Mouse (Mus musculus) CH12.LX (cell line): ENCODE data around the gene Ppp1r13l. TPM values are rescaled to one million over a fixed set of nuclear protein-coding genes. Genes with fewer than 3 reads are reported as not detected.

ENCODE experiments used
- DNase-seq: peaks from one replicate; pipeline ENCODE4 v3.0.0-alpha.2; 2013; ENCODE audit errors: extremely low read depth
- H3K27ac ChIP-seq: 2 replicates; pipeline ENCODE4 v1.5.1; 2012; ENCODE audit warnings: low read depth, mild to moderate bottlenecking, control low read depth, moderate library complexity; ENCODE audit not compliant: insufficient read depth
- H3K27me3 ChIP-seq: replicated peaks from 2 replicates; pipeline ENCODE3; 2012; ENCODE audit warnings: inconsistent platforms
- H3K36me3 ChIP-seq, 2 experiments: replicated peaks in 1 of 2; 2 replicates each; pipeline versions ENCODE3 to v1.6.1; 2012; ENCODE audit warnings: inconsistent platforms in 1 of 2, low read length in 1 of 2, mild to moderate bottlenecking in 1 of 2, mixed read lengths in 1 of 2, moderate library complexity in 1 of 2; ENCODE audit not compliant: control insufficient read depth in 1 of 2, insufficient read depth in 1 of 2
- H3K4me1 ChIP-seq, 2 experiments: 2 replicates each; pipeline ENCODE4 v1.6.1; 2012; ENCODE audit warnings: inconsistent platforms in 1 of 2, moderate library complexity in 1 of 2; ENCODE audit not compliant: insufficient read depth in 2 of 2, control insufficient read depth in 1 of 2
- H3K4me2 ChIP-seq: 2 replicates; pipeline ENCODE4 v1.6.1; 2012; ENCODE audit warnings: low read depth, mild to moderate bottlenecking, control low read depth; ENCODE audit not compliant: poor library complexity, insufficient read depth, severe bottlenecking
- H3K4me3 ChIP-seq, 3 experiments: fragments of 150-350 bp in 1 of 3; sonication (generic) in 1 of 3; replicated peaks in 1 of 3; 2 replicates each; pipeline versions ENCODE3 to v1.5.1; 2011 to 2012; ENCODE audit warnings: low read depth in 2 of 3, low read length in 2 of 3, mild to moderate bottlenecking in 2 of 3, moderate library complexity in 2 of 3, control low read depth in 1 of 3, improper control_type of control experiment in 1 of 3, inconsistent platforms in 1 of 3, mixed read lengths in 1 of 3; ENCODE audit not compliant: poor library complexity in 1 of 3
- H3K79me2 ChIP-seq: replicated peaks from 2 replicates; pipeline ENCODE4 v1.6.1; 2012; ENCODE audit warnings: mild to moderate bottlenecking, moderate library complexity; ENCODE audit not compliant: control insufficient read depth, poor library complexity, insufficient read depth, severe bottlenecking; ENCODE audit errors: extremely low read depth
- H3K9ac ChIP-seq: 2 replicates; pipeline ENCODE4 v1.6.1; 2012; ENCODE audit warnings: low read depth, mild to moderate bottlenecking, control low read depth, moderate library complexity; ENCODE audit not compliant: insufficient read depth
- H3K9me3 ChIP-seq: replicated peaks from 2 replicates; pipeline ENCODE3; 2012; ENCODE audit warnings: low read length, inconsistent platforms, mixed read lengths
- BHLHE40 ChIP-seq: IDR thresholded peaks from 2 replicates; pipeline ENCODE4 v1.6.1; 2011; ENCODE audit warnings: mild to moderate bottlenecking, low read depth, low read length, improper control_type of control experiment
- CTCF ChIP-seq, 2 experiments: IDR thresholded peaks in 1 of 2; conservative IDR thresholded peaks in 1 of 2; 2 replicates each; pipeline ENCODE4 v1.5.1; 2011 to 2012; ENCODE audit warnings: low read depth in 2 of 2, low read length in 2 of 2, improper control_type of control experiment in 1 of 2, inconsistent platforms in 1 of 2, mild to moderate bottlenecking in 1 of 2, moderate library complexity in 1 of 2
- E2F4 ChIP-seq: IDR thresholded peaks from 2 replicates; pipeline ENCODE4 v1.6.1; 2011; ENCODE audit warnings: low read depth, low read length, improper control_type of control experiment; ENCODE audit not compliant: insufficient replicate concordance
- HCFC1 ChIP-seq: IDR thresholded peaks from 2 replicates; pipeline ENCODE4 v1.6.1; 2012; ENCODE audit warnings: low read depth, mild to moderate bottlenecking, inconsistent platforms, low read length, improper control_type of control experiment
- MAZ ChIP-seq: IDR thresholded peaks from 2 replicates; pipeline ENCODE4 v1.6.1; 2012; ENCODE audit warnings: low read depth, mild to moderate bottlenecking, inconsistent platforms, low read length, improper control_type of control experiment, moderate library complexity
- MEF2A ChIP-seq: IDR thresholded peaks from 2 replicates; pipeline ENCODE4 v1.6.1; 2014; ENCODE audit warnings: low read depth, mild to moderate bottlenecking, inconsistent platforms, low read length, improper control_type of control experiment, borderline replicate concordance
- MXI1 ChIP-seq: IDR thresholded peaks from 2 replicates; pipeline ENCODE4 v1.6.1; 2011; ENCODE audit warnings: mild to moderate bottlenecking, low read depth, low read length, improper control_type of control experiment
- MYC ChIP-seq: IDR thresholded peaks from 2 replicates; pipeline ENCODE4 v1.6.1; 2011; ENCODE audit warnings: low read depth, mild to moderate bottlenecking, improper control_type of control experiment, low read length
- TCF12 ChIP-seq: IDR thresholded peaks from 2 replicates; pipeline ENCODE4 v1.6.1; 2014; ENCODE audit warnings: low read depth, mild to moderate bottlenecking, inconsistent platforms, low read length, improper control_type of control experiment
- USF2 ChIP-seq: conservative IDR thresholded peaks from 2 replicates; pipeline ENCODE4 v1.6.1; 2011; ENCODE audit warnings: low read depth, low read length, improper control_type of control experiment
- dilution Hi-C: fragments of 300-500 bp; cut with MboI; formaldehyde crosslinking; loops from 2 replicates; pipeline ENCODE4 v1.14.3; 2020; ENCODE audit warnings: low sequenced_read_pairs; ENCODE audit not compliant: extremely low pct_unique_long_range_greater_than_20kb, extremely low pct_ligation_motif_present
- in situ Hi-C: fragments of 300-500 bp; cut with MboI; formaldehyde crosslinking; loops from 3 replicates; pipeline ENCODE4 v1.14.3; 2019; ENCODE audit warnings: low sequenced_read_pairs, low pct_ligation_motif_present, low pct_unique_long_range_greater_than_20kb, mixed read lengths
- polyA plus RNA-seq: library from polyadenylated mRNA; unstranded; fragments of >175 nt; gene quantifications from 2 replicates; pipeline ENCODE4 v1.2.1, GENCODE M21; 2012; ENCODE audit warnings: low read depth; ENCODE audit not compliant: insufficient read length
- total RNA-seq, 2 experiments: library from RNA; depleted of rRNA; stranded (reverse); fragments of 300-350 nt in 1 of 2; fragments of >200 nt in 1 of 2; gene quantifications; 2 replicates each; pipeline ENCODE4 v1.2.3; 2012 to 2014

The Ppp1r13l gene
- total and polyA plus RNA-seq, 3 experiments = 0.11 to 1.3 (median 0.68) TPM

- dilution Hi-C loops (no loop called here), in situ Hi-C loops (loop anchor here (10.0 kb wide), 1 partner anchor 195 kb away; the partner anchor contains the start of gene Gipr)
- H3K4me2 ChIP-seq = peak overlapping the region; percentile 73
- TF ChIP-seq BHLHE40 (0 out of 2 replicates have a peak, but pooled peaks have one; percentile 37), HCFC1 (peak; percentile 65), E2F4 (0 out of 2 replicates have a peak, but pooled peaks have one; percentile 56), MEF2A (no peak), MXI1 (peak; percentile 68)
- peaks cover 8% of the 10 kb centered on the region for H3K79me2 ChIP-seq
- no peak overlapping the region for H3K9ac ChIP-seq
- peaks cover 38% of the 10 kb centered on the region for H3K27me3 ChIP-seq
- peak overlapping the region; percentile 70 to 85 (median 73) for H3K4me3 ChIP-seq
- peaks cover 4% of the 10 kb centered on the region for H3K9me3 ChIP-seq
- H3K36me3 ChIP-seq = peaks cover 15 to 28% of the 10 kb centered on the region in 2 experiments
- no peak overlapping the region for H3K27ac ChIP-seq
- peak; percentile 81 for DNase-seq
- H3K4me1 ChIP-seq = peaks cover 8 to 38% of the 10 kb centered on the region in 2 experiments; a peak in 3 of 4 replicates
These were observed 518 bp downstream of the Ppp1r13l start for GRCm38 (mm10) chr7:19359892-19360641.

- peak overlapping the region in 1 of 3 experiments; percentile 32 for H3K4me3 ChIP-seq
- DNase-seq = peak; percentile 57
- H3K27me3 ChIP-seq = peaks cover 38% of the 10 kb centered on the region
- peaks cover 11 to 38% of the 10 kb centered on the region in 2 experiments; a peak in 3 of 4 replicates for H3K4me1 ChIP-seq
- H3K36me3 ChIP-seq = peaks cover 12 to 21% of the 10 kb centered on the region in 2 experiments
- H3K9ac ChIP-seq = no peak overlapping the region
- no peak overlapping the region for H3K27ac ChIP-seq
- peaks cover 4% of the 10 kb centered on the region for H3K9me3 ChIP-seq
- H3K79me2 ChIP-seq = peaks cover 8% of the 10 kb centered on the region
- dilution Hi-C loops (no loop called here), in situ Hi-C loops (no loop called here)
- H3K4me2 ChIP-seq = no peak overlapping the region
- TF ChIP-seq HCFC1 (peak; percentile 71), USF2 (no peak)
These were observed 1.4 kb downstream of the Ppp1r13l start for GRCm38 (mm10) chr7:19360944-19361343.

- Histone ChIP-seq H3K4me3 (no peak overlapping the region), H3K27ac (no peak overlapping the region), H3K4me2 (no peak overlapping the region), H3K4me1 (peaks cover 11 to 32% of the 10 kb centered on the region in 2 experiments; a peak in 3 of 4 replicates), H3K27me3 (peaks cover 41% of the 10 kb centered on the region), H3K9me3 (peaks cover 4% of the 10 kb centered on the region), H3K36me3 (peaks cover 7 to 15% of the 10 kb centered on the region in 2 experiments), H3K9ac (no peak overlapping the region), H3K79me2 (peaks cover 8% of the 10 kb centered on the region)
- DNase-seq = peak; percentile 57
- in situ Hi-C loops (no loop called here), dilution Hi-C loops (no loop called here)
- TF ChIP-seq TCF12 (no peak), E2F4 (no peak), MYC (no peak), CTCF (conservative IDR thresholded peaks at IDR 0.05 in 1 of 2, IDR thresholded peaks at IDR 0.05 in 1 of 2; ENCODE audit: low read depth in 2 of 2, low read length in 2 of 2) (peak; percentile 72), MAZ (0 out of 2 replicates have a peak, but pooled peaks have one; percentile 19)
These were observed 2.2 kb downstream of the Ppp1r13l start for GRCm38 (mm10) chr7:19361720-19362119.
